Mouse (Mus musculus): ENCODE measurements around the gene Rpgrip1l.

Gene Rpgrip1l

DNA sequence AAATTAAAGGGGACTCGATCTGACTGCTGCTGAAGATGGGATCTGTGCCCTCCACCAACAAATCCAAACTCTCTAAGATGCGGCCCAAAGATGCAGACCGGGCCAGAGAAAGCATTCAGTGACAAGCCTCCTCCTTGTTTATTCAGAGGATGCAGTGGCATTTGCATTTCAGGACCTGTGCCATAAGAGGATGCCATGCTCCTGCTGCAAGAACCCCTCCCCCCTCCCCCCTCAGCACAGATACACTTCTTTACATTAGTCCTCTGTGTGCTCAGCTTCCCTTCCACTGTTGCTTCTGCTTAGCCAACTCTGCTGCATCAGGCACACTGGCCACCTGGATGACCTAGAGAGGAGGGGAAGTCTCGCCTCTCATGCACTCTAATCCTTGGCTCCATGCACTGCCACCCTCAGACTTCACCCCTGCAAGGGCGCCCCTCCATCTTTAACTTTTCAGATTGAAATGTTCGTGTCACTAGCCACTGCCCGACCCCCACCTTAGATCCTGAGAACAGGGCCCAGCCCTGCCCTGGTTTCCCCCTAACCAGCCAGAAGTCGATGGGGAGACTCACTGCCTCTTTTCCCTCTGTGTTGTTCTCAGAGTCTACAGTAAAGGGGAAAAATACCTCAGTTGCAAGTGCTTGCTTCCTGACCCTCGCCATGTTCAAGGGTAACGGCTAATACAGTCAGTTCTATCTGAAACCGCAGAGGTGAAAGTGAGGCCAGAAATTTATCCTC, 14.6 kb upstream of the Rpgrip1l start:
- DNase-seq = no peak

DNA sequence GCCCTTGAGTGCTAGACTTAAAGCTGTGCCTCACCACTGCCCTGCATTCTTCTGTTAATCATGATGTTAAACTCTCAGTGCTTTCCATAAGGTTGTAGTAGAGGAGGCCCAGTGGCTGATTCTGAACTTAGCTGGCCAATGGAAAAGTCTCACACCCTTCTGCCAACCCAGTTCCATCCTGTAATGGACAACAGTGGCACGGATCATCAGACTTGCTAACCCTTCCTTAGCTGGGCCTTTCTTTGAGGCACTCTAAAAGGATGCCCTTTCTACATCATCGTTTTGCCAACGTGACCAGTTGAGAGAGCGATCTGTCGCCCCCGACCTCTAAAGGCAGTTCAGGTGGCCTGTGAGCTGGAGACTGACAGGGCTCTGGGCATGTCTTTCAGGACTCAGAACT, 13.9 kb upstream of the Rpgrip1l start:
- DNase-seq = no peak

DNA sequence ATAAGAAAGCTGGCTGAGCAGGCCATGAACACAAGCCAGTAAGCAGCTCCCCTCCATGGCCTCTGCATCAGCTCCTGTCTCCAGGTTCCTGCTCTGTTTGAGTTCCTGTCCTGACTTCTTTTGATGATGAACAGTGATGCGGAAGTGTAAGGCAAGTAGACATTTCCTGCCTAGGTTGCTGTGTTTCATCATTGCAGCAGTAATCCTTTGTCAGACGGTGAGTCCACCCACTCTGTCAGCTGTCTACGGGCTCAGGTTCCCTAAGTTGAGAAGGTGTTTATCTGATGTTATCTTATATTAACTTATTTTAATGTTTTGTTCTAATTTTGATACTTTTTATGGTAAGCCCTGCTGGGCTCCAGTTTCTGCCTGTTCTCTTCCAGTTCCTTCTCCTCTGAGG, 13.0 kb upstream of the Rpgrip1l start:
- DNase-seq = no peak

DNA sequence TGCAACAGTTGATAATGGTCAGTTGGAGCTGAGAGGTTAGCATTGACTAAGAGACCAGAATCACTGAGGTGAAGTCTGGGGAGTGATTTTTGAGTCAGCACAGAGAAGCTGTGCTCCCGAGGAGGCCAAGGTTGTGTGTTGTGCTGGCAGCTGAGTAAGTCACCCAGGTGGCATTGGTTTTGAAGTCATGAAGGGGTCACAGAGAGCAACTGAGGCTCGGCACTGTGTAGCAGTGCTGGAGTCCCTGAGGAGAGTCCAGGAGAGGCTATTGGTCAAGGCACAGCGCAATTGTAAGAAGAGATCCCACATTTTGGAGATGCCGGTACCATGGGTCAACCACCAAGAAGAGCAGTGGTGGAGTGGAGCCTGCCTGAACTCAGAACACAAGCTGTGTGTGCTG, 11.9 kb upstream of the Rpgrip1l start:
- no peak for DNase-seq

DNA sequence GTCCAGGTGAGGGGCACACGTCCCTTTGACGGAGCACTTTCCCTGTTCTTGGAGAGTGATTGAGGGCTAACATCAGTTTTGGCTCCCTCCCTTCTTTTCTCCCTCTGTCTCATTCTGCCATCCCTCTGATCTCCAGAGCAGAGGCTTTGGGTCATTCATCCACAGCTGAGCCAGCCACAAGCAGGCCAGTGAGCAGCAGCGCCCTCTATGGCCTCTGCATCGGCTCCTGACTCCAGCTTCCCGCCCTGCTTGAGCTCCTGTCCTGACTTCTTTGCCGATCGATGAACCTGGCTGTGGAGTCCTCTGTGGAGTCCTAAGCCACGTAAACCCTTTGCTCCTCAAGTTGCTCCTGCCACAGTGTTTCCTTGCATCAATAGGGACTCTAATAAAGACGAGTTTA, 11.2 kb upstream of the Rpgrip1l start:
- no peak for DNase-seq

GRCm38 (mm10) chr8:91323511-91323910, 10.4 kb upstream of the Rpgrip1l start:
- no peak for DNase-seq

- DNase-seq = no peak
These were observed 6.1 kb upstream of the Rpgrip1l start for GRCm38 (mm10) chr8:91318938-91319729.

- DNase-seq = no peak
These were observed 4.6 kb upstream of the Rpgrip1l start for GRCm38 (mm10) chr8:91317567-91318227.

DNA sequence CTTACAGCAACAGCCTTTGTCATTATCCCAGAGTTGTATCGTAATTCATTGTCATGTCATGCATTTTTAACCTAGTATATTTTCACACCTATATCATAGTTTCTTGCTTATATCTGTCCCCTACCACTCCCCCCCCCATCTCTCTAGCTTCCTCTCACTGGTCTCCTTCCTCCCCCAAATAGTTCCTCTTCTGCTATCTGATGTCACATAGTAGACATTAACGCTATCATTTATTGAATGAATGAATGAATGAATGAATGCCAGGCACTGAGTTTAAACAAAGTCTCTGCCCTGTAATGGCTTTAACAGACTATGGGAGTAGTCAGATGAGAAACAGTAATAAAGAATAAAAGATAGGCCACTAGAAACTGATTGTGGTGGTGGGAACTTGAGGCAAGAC, 720 bp downstream of the Rpgrip1l start:
- no peak for DNase-seq

DNA sequence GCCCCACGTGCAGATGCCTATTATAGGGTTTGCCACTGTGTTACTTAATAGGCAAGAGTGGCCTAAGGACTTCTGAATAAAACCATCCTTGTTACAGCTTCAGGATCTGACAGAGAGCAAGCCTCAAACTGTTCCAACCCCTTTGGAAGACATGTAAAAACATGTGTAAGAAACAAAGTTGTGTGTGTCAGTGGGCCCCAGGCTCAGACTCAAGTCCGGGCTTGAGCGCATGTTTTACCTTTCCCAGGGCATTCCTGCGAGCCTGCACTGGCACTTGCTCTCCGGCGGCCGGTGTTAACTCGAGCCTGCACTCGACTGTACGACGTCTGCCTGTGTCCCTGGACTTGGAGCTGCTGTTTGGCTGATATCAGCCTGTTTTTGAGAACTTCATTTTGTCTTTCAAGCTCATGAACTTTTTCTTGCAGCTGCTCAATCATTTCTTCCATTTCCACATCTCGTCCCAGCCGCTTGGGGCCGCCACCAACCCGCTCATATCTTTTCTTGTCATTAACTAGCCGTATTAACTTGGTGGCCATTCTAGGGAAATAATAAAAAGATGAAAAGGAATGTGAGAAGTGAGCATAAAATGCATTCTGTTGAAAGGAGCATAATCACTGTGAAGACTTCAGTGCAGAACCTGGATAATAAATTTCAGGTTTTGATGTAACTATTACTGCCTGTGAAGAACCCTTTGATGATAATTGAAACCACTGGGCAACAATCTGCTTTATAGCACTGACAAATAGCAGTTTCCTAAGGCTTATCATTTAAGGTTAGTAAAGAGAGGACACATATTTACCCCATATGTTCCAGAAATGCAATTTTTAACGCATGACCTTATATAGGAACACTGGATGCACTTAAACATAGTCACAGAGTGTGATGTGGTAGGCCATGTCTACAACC, 8.3 kb downstream of the Rpgrip1l start:
- DNase-seq = no peak

- no peak for DNase-seq
These were observed 14.4 kb downstream of the Rpgrip1l start for GRCm38 (mm10) chr8:91298672-91299071.

- DNase-seq = no peak
These were observed 17.3 kb downstream of the Rpgrip1l start for GRCm38 (mm10) chr8:91295786-91296185.

GRCm38 (mm10) chr8:91290576-91290975, 22.5 kb downstream of the Rpgrip1l start:
- no peak for DNase-seq

DNA sequence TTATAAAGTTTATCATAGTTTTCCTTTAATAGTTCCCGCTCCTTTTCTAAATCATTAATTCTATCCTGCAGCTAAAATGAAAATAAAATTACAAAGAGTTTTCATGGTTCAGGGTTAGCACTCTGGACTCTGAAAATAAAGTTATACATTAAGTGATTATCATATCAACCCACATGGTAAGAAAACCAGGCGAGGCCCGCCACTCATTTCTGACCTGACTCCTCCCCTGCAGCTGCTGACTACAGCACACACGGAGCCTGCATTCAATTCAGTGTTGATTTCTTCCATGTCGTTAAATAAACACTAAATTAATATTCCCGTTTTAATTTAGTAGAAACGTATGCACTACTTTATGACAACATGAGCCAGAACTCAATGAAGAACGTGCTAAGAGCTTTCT, 26.8 kb downstream of the Rpgrip1l start:
- no peak for DNase-seq

GRCm38 (mm10) chr8:91283815-91284214, 29.2 kb downstream of the Rpgrip1l start:
- DNase-seq = no peak

DNA sequence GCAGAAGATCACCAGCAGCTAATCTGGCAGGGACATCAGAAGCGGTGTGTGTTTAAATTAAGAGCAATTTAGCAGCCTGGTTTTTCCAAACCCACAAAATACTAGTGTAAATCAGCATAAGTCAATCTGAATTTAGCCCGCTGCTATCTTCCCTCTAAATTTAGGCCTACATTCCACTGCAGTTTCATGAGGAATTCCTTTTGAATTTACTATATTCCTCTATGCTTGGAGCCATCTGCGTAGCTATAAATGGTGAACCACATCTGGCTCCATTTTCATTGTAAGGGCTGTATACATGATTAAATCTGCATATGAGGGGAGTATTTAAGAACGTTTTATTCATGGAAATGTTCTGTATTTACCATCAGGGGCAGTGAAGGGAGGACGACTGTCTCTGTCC, 30.4 kb downstream of the Rpgrip1l start:
- no peak for DNase-seq

GRCm38 (mm10) chr8:91281545-91281944, 31.5 kb downstream of the Rpgrip1l start:
- DNase-seq = no peak

- DNase-seq = no peak
These were observed 32.4 kb downstream of the Rpgrip1l start for GRCm38 (mm10) chr8:91280467-91281212.

DNA sequence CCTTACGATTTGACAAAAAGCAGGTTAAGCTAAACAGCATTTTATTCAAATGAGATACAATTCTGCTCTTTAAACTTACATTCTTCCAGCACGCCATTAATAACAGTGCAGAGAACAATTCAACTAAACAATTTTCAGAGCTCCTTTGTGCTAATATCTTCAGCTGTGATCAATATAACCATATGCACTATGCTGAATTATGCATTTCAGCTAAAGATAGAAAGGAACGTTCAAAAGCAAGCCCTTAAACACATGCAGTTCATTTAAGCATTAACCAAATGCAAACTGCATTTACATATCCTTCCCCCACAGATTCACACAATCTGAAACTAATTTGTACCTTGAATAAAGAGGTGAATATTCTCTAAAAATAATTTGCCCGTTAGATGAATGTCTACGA, 35.0 kb downstream of the Rpgrip1l start:
- DNase-seq = no peak

GRCm38 (mm10) chr8:91276337-91276736, 36.7 kb downstream of the Rpgrip1l start:
- DNase-seq = peak; percentile 31

DNA sequence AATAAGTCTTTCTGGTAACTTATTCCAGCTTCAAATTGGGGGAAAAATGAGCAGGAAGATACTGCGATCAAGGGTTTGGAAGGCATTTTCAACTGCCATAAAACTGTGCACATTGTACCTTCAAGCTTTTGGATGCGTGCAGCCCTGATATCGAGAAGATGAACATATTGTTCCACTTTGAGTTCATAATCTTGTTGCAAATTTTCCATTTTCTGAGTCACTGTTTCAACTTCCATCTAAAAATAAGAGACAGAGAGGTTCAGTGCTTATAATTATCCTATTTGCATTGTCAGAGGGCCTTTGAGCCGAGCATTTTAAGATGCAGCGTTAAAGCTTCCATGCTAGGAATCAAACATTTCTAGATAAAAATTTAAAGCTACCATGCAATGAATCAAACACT, 39.6 kb downstream of the Rpgrip1l start:
- DNase-seq = no peak

- DNase-seq = no peak
These were observed 43.6 kb downstream of the Rpgrip1l start for GRCm38 (mm10) chr8:91269374-91269958.

All from thymus, postnatal 14 days (tissue).